Mouse (Mus musculus) ovary, postnatal 10 days (tissue): ENCODE data around the gene Pax5.

ENCODE experiments used
- DNase-seq: peaks from one replicate; pipeline ENCODE4 v3.0.0; 2022; ENCODE audit warnings: low spot score

Gene Pax5

DNA sequence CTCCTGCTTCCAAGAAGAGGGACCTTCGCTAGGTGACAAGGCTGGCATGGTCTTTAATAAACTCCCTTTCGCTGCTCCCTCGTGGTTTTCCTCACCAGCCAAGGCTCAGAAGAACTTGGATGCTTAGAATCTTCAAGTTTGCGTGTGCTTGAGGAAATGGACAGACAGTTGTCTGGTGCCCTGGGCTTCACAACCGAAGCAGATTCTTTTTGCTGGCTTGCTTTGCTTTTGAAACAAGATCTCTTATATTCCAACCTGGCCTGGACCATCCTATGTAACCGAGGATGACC lies 45.6 kb downstream of the Pax5 start:
- DNase-seq, result no peak

DNA sequence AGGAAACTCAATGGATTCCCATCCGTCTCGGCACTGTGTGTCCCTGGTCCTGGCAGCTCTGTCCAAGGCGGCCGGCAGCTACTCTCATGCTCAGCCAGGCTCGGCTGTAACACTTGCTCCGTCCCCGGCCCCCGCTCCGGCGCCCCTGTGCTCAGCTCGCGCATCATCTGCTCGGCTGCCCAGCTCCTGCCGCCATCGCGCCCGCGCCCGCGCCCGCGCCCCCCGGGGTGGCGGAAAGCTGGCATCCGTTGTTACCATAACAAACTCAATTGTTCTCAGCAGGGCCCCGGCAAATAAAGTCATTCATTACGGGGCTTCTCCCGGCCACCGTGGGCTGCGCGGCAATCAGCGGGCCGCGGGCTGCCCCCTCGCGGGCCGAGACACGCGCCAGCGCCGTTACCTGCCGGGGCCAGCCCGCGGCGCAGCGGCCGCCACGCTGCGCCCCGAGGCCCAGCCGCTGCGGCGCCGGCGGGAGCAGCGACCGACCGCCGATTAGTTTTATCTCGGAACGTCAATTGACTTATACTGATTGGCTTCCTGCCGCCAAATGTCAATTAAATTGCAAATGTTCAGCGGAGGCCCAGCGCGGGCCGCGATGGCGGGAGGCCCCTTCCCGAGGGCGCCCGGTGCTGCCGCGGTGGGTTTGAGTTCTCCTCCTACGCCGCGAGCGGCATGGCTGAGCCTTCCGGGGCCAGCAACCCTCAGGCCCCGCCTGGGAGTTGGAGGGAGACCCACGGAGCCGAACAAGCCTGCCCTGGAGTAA lies 46.1 kb downstream of the Pax5 start:
- no peak for DNase-seq

DNA sequence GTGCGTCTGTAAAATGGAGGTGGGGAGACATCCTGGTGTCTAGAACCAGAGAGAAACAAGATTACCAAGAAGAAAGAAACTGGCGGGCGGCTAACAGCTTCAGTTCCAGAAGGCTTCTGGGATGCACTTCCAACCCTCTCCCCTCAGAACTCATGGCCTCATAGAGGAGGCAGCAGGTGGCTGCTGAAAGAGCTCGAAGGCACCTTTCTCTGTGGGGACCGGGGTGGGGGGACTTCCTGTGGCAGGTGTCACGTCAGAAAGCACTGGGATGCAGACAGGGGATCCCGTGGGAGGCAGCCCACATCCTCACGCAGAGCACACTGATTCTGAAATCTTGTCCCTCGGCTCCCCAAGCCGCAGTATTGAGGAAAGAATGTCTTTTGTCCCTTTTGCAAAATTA lies 46.8 kb downstream of the Pax5 start:
- no peak for DNase-seq

DNA sequence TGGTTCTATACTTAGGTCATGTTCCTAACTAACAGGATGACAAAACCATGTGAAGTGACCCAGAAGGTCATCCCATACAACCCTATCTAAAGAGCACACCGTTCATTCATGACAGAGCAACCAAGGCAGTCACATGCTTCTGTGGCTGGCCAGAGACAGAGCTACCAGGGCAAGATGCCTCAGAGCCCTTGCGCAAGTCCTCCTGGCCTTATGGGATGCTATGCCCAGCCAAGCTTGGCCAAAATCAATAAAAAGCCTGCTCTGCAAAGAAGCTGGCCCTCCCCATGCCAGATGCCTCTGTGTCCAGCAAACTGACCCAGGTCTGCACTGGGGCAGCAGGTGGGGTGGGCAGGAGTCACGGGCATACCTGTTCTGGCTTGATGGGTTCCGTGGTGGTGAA lies 65.1 kb downstream of the Pax5 start:
- no peak for DNase-seq

DNA sequence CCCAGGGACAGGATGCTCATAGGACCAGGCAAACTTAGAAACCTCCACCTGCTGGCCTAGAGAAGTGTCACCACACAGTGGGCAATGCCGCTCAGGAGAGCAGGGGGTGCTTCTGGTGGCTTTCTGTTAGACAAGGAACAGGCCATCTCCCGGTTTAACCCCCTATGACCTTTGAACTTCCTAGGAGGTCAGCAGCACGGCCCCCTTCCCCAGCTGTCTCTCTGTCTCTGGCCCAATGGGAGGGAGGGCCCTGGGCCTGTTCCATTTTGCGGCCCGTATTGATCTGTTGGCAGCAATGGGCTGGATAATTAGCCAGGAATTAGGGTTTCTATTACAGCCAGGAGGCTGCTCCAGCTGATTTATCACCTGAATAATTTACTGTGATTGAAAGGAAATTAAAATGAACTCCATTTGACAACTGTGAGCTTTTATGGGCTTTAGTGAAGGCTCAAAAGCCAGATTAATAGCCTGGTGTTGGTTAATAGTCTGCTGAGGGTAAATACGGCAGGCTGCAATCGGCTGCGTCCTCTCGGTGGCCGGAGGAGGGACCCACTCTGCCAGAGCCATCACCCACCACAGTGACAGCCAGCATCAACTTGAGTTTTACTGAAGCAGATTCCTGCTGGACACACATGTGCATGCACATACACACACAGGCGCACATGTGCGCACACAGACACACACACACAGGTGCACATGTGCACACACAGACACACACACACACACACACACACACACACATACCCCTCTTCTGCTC lies 68.3 kb downstream of the Pax5 start:
- no peak for DNase-seq

DNA sequence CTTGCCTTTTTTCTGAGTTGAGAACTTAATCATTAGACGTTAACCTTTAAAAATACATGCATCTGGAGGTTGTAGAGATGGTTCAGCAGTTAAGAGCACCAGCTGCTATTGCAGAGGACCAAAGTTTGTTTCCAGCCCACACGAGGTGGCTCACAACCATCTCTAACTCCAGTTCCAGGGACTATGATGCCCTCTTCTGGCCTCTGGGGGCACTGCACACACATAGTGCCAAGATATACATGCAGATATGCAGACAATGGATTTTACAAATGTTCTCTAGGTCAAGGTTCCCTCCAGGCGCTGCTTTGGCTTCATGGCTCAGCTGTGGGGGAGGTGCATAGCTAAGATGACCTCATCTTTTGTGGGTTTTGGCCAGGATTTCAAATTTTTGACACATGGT lies 74.7 kb downstream of the Pax5 start:
- no peak for DNase-seq

DNA sequence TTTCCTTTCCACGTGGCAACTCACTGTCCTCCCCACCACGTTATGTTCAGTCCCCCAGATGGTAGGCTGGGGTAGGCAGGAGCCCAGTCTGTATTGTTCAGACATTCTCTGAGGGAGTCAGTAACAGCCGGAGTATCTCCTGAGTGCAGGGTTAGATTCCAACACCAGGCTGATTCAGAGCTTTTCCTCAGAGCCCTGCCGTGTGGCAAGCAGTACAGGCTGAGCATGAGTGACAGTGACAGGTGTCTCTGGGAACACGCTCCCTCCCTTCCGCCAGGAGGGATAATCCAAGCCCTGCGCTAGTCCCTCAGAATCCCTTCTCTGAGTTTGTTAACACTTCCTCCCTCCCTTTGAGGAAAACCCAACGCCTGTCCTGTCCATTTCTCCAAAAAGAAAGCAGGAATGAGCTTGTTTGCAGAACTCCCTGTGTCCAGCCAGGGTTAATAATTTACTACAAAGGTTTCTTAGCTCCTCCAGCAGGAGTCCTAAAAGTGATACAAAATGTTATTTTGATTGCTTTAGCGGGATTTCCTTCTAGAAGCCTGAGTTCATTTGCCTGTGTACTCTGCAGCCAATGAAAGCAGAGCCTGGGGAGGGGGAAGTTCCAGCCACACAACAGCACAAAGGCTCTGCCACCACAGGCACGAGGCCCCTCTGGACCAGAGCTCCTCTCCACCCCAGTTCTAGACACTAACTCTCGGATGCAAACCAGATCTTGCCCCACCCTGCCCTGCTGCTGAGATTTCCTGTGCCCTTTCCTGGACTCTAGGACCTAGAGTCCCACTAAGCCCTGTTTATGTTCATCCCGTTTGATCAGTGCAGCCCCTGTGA lies 76.4 kb downstream of the Pax5 start:
- DNase-seq, result no peak

DNA sequence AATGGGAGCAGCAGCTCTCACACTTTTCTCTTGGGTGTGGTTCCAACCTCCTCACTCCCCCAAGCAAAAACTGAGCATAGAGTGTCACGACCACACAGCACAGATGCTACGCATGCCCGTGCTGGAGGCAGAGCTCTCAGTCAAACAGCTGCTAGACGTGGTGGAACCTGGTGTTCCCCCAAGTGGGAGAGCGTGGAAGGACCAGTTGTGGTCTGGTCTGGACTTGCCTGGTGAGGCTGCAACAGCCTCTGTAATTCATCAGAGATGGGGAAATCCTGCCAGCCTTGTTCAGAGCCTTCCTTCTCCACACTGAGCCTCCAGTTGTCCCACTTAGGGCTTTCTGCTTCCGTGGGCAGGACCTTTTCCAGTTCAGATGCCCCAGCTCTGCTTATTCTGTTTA lies 80.2 kb downstream of the Pax5 start:
- DNase-seq, result no peak

DNA sequence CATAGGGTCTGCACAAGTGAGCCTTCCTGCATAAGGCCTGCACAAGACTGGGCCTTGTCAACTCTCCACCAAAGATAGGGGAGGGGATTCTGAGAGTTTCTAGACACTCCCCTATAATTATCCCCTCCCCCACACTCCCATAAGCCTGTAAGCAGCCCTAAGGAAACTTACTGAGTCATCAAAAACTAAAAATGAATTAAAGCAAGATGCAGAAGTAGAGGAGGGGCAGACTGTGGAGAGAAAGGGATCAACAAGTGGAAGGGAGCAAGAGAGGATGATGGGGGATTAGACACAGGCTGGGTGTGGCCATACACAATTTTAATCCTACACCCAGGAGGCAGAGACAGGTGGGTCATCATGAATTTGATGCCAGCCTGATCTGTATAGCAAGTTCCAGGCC lies 82.4 kb downstream of the Pax5 start:
- no peak for DNase-seq

DNA sequence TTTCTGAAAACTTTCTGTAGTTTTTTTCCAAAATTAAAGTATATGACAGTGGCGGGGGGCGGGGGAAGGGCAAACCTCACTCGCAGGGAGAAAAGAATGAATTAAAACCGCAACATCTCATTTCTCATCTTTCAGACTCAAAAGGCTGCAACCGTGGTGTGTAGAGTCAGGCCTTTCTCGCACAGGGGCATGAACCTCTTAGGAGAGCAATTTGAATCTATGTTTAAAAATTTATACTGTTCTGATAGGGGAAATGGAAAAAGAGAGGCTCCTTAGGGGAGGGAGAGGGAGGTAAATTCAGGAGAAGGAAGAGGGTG lies 85.2 kb downstream of the Pax5 start:
- DNase-seq, result no peak

DNA sequence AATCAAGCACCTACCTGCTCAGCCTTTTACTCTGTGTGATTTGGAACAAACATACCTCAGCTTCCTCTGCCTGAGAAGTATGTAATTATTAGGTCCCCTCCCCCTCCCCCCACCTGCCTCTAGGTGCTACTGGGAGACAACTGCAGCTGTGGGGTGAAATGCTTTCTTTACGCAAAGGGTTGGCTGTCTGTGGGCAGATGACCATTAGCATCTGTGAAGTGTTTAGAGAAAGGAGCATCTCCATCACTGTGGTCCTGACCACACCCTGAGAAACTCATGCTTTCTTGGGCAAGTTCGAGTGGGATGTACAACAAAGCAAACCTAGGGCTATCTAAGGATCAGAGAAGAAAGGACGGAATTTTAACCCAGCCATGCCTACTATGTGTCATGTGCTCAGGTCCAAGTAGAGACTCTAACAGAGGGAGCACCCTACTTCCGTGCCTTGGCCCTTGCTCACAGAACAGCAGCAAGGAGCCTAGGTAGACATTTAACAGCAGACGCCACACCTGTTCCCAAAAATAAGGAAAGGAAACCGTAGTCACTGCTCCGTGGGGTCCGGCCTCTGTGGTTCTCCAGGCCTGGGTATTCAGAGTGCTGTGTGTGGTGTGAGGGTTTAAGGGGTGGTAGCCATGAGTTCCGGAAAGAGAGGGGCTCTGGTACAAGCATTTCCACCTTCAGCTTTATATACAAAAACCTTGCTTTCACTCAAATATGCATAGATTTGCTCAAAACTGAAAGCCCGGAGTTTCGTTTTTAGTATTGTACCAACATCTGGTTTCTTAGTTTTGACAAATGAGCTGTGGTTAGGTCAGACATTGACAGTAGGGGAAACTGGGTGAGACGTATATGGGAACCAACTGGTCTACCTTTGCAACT lies 85.8 kb downstream of the Pax5 start:
- DNase-seq, result no peak

DNA sequence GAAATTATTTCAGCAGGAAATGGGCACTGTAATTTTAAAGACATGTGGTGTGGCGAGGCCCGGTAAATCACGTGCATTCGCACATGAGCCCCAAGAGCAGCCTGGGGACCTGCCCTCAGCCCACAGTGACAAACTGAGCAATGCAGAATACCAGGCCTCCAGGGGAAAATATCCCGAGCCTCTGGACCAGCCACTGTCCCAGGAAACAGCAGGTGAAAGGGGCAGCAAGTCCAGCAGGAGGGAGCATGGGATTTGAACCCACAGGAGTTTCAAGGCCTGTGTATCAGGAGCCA lies 86.9 kb downstream of the Pax5 start:
- DNase-seq, result no peak

DNA sequence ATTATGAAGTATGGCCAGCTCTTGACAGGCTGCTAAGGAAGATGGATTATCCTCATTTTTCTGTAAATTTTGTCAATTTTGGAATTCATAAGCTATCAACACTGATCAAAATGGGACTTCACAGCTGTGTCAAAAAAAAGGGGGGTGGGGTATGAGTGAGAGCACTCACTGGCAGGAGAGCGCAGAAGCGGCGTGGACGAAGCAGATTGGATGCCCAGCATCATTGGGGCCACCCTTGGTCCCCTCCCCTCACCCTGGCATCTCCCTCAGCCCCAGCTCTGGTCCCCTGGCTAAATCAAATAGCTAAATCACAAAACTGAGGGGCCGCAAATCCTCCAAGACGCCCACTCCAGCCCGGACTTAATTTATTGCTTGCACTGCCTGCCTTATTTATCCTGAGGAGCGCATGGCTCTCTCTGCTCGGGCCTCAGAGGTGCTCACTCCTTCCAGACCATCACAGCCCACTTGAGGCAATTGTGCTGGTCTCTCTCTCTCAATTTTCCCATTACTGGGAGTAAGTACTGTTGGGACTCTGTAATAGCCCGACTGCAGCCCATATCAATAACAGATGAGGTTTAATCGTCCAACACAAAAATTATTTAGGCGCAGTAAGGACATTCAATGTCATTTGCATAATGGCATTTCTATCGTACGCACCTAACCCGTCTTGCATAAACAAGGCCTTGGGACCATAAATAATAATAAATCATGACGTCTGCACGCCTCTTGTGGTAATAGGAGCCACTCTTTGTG lies 87.4 kb downstream of the Pax5 start:
- DNase-seq, result no peak

DNA sequence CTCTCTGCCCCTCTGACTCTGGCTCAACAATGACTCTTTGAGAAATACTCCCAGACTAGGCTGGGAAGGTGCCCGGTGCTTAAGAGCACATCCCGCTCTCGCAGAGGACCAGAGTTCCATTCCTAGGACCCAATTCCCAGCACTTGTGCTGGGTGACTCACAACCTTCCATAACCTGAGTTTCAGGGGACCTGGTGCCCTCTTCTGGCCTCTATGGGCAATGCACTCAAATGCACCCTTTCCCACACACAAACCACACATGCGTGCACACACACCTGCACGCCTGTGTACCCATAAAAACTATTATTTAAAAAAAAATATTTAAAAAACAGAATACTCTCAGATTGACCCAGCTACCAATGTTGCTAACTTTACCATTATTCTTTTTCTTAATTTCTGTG lies 90.0 kb downstream of the Pax5 start:
- DNase-seq, result no peak

DNA sequence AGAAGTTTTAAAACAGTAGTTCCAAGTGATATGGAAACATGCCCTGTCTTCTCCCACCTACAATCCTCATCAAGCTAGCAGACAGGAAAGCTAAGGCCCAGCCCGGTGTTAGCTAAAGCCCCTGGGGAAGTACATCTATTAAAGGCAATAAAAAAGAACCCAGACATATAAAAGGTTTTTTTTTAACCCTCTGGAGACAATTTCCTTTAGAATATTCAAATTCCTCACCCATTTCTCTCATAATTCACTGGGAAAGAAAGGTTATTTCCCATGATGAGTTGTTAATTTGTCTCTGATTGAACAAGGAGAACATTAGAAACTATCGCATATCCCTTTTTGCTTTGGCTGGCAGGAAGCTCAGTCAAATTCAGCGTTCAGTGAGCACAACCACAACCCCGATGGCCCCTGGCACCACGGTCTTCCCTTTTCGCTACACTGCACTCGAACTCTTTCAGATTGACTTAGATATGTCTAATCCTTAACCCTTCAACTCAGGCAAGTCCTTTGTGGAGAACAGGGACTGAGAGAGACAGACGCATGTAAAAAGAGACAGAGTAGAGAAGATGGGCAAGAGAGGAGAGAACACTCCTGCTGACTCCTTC lies 96.1 kb downstream of the Pax5 start:
- no peak for DNase-seq

DNA sequence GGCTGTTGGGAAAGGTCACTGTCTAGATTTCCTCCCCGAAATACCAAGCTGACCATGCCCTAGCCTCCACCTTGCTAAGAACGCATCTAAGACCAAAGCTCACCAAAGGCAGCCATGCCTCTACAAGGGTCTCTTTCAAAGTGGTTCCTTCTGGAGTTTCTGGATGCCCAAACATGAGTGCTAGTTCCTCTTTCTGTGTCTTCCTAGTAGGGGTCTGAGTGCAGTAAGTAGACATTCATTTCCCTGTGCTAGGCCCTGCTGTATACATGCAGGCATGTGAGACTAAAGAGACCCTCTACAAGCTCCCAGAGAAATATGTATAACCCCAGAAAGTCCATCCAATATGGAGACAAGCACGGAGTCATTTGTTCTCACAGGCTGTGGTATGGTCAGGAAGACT lies 97.9 kb downstream of the Pax5 start:
- DNase-seq, result no peak

DNA sequence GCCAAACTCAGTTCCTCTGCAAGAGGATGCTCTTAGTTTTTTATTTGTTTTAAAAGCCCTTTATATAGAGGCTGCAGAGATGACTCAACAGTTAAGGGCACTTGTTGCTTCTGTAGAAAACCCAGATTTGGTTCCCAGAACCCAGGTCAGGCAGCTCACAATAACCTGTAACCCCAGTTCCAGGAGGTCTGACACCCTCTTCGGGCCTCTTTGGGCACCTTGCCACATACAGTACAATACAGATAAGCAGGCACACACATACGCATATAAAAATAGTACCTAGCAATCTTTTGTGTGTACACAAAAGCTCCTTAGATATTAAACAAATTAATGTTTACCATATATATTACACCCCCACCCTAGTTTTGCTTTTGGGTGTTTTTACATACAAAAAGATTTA lies 104.8 kb downstream of the Pax5 start:
- DNase-seq, result no peak

DNA sequence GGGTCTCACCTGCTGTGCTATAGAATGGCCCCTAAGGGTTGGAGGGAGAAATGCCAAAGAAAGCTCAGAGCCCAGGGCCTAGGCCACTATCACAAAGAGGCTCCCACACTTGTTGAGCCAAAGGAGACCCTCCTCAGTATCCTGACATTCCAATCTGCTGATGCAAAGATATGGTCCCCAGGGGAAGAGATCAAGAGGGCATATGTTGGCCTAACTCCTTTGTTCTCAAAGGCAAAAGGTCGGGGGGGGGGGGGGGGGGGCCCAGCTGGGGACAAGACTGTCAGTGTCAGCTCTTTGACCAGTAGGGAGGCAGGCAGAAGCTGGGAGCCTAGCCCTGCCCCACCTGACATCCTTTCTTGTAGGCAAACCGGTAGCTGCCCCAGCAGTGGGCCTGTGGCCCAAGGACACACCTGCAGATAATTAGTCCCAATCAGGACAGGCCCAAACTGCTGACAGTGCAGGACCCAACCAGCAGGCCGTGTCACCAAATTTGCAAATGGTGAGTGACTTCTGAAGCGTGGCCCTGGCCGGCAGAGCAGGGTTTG lies 108.0 kb downstream of the Pax5 start:
- DNase-seq, result no peak

DNA sequence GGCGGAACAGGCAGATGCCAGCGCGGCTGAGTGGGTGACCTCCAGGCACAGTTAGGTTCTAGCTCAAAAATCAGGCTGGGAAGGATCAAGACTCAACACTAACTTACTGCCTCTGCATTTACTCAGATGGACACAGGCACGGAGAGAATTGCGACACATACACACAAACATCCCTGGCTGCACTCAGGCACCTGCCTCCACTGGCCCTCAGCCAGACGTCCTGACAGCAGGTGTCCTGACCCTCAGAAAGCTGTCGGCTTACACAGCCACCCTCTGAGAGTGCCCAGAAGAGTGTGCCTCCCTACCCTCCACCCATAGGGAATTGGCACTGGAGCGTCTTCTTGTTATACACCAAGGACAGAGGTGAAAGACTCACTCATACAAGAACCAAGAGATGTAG lies 108.9 kb downstream of the Pax5 start:
- no peak for DNase-seq

DNA sequence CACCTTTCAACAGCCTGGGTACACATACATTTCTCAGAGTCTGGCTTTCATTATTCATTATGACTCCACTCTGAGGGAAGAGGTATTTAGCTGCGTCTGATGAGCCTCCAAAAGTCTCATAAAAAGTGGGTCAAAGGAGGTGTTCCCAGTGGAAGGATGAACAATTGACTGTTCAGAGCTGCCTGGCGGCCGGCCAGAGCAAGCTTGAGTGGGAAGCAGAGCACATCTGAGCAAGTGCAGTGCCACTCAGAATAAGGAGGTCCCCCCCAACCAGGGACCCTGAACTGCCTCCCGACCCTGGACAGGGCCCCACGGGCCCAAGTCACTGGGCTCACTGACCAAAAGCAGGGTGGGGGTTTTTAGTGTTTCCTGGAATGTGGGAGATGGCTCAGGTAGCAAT lies 109.4 kb downstream of the Pax5 start:
- DNase-seq, result no peak

DNA sequence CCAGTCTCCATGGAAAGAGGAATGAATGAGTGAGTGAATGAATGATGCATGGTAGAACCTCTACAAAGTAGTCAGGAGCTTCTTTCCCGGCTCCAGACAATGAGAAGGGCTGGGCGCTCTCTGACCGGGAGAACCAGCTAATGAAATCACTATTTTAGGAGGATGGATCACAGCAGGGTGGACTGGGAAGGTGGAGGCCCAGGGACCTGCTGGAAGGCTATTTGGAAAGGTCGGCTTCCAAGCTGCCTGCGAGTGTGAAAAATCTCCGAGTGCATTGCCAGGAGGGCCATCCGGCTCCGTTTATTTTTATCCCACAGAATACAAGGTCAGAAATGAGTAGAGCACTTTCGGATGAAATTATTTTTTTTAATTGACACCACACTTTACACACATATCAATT lies 112.3 kb downstream of the Pax5 start:
- no peak for DNase-seq
